Mouse (Mus musculus): ENCODE measurements around the gene Ifi206.
A peak's percentile ranks its signal among the peaks of the same experiment; 100 is the strongest.

Gene Ifi206

DNA sequence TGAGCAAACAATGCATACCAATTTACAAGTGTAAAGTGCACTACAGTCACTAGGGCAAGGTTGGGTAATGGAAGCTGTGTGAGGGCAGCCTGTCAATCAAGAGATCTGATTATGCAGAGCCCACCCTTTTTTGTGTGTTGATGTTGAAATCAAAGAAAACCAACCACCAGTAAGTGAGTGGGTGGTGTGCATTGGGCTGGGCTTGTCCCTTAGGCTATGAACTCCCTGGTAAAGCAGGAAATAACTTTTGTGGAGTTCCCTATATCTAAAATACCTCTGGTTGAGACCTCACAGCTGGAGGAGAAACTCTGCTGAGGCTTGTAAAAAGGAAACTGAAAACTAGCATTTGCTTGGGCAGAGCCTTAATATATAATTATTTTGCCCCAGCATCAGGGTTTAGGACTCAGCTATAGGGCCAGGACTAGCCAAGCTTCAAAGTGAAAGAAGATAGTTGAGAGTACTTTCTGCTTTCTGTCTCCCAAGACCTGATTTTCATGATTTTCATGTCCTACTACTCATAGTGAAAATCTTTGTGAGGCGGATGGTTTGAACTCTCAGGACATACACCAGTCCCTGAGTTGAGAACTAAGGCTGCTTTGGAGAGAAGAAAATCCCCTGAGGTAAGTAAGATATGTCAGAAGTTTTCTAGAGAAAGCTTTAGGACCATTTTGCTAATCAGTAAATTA, 71.8 kb downstream of the Ifi206 start:
- peak; percentile 37 to 52 for DNase-seq (ENCODE audit: low spot score in 2 of 2)

DNA sequence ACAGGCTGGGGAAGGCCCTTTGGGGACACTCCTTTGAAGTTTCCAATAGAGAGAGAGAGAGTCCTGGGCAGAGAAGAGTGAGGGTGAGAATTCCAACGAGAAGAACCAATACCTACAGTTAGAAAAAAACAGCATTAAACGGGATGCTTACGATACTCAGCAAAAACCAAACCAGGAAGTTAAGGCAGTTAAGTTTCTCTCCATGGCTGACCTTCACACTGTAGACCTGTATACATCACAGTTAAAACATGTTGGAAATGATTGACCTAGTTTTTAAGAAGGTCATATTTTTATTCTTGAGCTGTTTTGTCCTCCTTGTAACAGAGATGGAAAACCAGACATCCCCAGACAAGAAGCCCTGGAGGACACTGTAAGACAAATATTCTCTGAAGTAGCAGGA, 72.3 kb downstream of the Ifi206 start:
- no peak for DNase-seq (ENCODE audit: low spot score in 2 of 2)
